Mouse (Mus musculus) kidney, postnatal 25 days (tissue): ENCODE data around the gene Pold1.

Source experiments
- DNase-seq, 2 experiments: peaks; one replicate each; pipeline ENCODE4 v3.0.0; 2021; ENCODE audit warnings: mixed read lengths in 2 of 2

Gene Pold1

GRCm38 (mm10) chr7:44548497-44549087 is at the start of gene Pold1:
Gene Pold1, minus strand, starts transcription at chr7:44548849.
- peak; percentile 100 for DNase-seq

- DNase-seq, result no peak
Observed at GRCm38 (mm10) chr7:44598336-44598735, 49.7 kb upstream of the Pold1 start.

GRCm38 (mm10) chr7:44597666-44598065 is 49.0 kb upstream of the Pold1 start:
- DNase-seq, result no peak

- DNase-seq, result no peak
Observed at GRCm38 (mm10) chr7:44596996-44597538, 48.4 kb upstream of the Pold1 start.

- DNase-seq, result no peak
Observed at GRCm38 (mm10) chr7:44596051-44596450, 47.4 kb upstream of the Pold1 start.

GRCm38 (mm10) chr7:44595131-44595561 is 46.5 kb upstream of the Pold1 start:
- no peak for DNase-seq

GRCm38 (mm10) chr7:44594291-44594690 is 45.6 kb upstream of the Pold1 start:
- DNase-seq, result no peak

GRCm38 (mm10) chr7:44593775-44594174 is 45.1 kb upstream of the Pold1 start:
- peak; percentile 82 to 87 for DNase-seq

GRCm38 (mm10) chr7:44593051-44593450 is 44.4 kb upstream of the Pold1 start:
- DNase-seq, result no peak

- peak in 1 of 2 experiments; percentile 58 for DNase-seq
Observed at GRCm38 (mm10) chr7:44591348-44592116, 42.9 kb upstream of the Pold1 start.

- DNase-seq, result peak; percentile 96 to 99
Observed at GRCm38 (mm10) chr7:44590402-44591347, 42.0 kb upstream of the Pold1 start, which contains the start of gene Kcnc3. Gene Kcnc3, plus strand, starts transcription at chr7:44590664.

GRCm38 (mm10) chr7:44589946-44590345 is 41.3 kb upstream of the Pold1 start:
- DNase-seq, result peak; percentile 43 to 74

GRCm38 (mm10) chr7:44589149-44589548 is 40.5 kb upstream of the Pold1 start:
- DNase-seq, result peak; percentile 91 to 96

GRCm38 (mm10) chr7:44588338-44588737 is 39.7 kb upstream of the Pold1 start:
- DNase-seq, result no peak

- DNase-seq, result no peak
Observed at GRCm38 (mm10) chr7:44587676-44588075, 39.0 kb upstream of the Pold1 start.

GRCm38 (mm10) chr7:44586930-44587329 is 38.3 kb upstream of the Pold1 start:
- DNase-seq, result no peak

GRCm38 (mm10) chr7:44586518-44586917 is 37.9 kb upstream of the Pold1 start:
- no peak for DNase-seq

GRCm38 (mm10) chr7:44585606-44586005 is 37.0 kb upstream of the Pold1 start:
- no peak for DNase-seq

GRCm38 (mm10) chr7:44584921-44585320 is 36.3 kb upstream of the Pold1 start:
- no peak for DNase-seq

GRCm38 (mm10) chr7:44584265-44584804 is 35.7 kb upstream of the Pold1 start:
- no peak for DNase-seq

GRCm38 (mm10) chr7:44583146-44583545 is 34.5 kb upstream of the Pold1 start:
- DNase-seq, result no peak

GRCm38 (mm10) chr7:44582709-44583108 is 34.1 kb upstream of the Pold1 start:
- no peak for DNase-seq
